Mouse (Mus musculus) urinary bladder, postnatal 25 days (tissue): ENCODE measurements at regions not wholly inside any gene's neighbourhood (a gene's known extent, or its start where the extent isn't known, plus 50 kb on each side); places are given as distances from the start of the nearest gene placed in this dataset.

ENCODE experiments used
- DNase-seq: peaks from one replicate; pipeline ENCODE4 v3.0.0; 2022; ENCODE audit warnings: low spot score

DNA sequence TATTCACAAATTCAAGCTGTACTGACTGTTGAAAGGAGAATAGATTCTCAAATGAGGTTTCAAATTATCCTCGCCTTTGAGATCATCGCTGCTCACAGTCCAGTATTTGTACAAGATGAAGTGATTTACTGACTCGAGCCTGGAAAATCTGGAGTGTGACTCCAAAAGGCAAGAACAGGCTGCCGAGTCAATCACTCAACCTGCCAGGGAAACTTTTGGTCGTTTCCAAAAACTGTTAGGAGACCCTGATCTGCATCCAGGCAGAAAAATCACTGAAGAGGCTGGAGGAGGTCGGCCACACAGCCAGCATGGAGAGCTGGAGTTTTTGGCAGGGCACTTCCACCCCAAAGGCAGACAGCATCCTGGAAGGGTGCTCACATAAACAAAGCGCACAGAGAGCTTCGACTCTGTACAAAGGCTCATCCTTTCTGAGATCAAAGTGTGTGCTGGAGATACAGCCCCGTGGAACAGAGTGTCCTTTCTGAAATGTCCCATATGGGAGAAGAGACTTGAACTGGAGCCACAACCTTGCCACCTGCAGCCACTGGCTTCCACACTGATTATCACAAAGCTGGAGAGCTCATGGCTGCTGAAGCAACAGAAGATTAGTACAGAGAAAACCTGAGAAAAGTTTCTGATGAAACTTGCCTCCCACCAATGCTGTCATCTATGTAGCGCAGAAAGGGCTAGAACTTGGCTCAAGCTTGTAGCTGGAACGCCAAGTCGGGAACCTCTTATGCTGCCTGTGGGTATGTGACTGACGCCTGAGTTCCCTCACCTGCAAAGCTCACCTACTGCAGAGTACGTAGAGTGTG, 355.5 kb upstream of the Npvf start:
- no peak for DNase-seq

DNA sequence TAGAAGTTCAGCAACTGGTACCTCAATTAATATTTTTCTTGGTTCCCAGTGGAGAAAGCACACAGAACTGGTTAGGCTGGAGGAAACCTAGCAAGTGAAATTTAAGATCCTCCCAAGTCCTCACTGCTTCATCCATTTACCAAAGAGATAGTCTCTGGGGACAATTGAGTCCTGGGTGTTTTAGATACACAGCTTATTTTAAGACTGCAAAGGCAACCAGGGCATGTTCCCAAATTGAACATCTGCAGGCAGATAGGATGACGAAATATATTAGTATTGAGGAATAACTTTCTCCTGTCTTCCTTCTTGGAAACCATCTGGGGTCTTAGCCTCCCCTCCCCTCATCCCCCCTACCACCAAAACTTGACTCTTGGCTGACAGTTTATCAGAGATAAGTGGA, 356.3 kb upstream of the Npvf start:
- DNase-seq, result no peak

DNA sequence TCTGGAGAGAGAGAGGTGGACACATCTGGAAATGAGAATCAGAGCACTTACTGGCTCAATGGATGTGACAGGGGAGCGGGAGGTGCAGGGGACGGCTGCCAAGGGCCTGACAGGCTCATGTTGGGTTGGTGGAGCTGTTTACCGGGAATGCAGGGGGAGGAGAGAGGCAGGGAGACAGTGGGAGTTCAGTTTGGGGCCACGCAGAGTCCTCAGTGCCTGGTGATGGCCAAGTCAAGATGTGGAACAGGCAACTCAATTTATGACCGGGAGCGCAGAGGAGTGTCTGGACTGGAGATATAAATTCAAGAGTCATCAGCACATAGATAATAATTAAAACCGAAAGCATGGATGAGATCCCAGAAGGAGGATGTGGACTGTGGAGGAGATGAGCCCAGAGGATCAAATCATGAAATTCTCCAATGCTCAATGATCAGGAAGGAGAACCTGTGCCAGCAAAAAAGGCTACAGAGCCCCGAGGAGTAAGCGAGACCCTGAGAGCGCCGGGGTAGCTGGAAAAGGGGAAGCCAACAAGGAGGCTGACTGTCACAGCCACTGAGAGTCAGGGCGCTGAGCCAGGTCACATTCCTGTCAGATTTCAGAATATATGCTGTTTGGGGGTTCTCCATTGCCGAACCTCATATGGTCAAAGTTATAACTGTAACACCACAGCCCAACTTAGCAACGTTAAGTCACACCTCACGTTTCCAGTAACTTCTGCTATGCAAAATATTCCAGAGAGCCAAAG, 358.0 kb upstream of the Npvf start:
- no peak for DNase-seq

DNA sequence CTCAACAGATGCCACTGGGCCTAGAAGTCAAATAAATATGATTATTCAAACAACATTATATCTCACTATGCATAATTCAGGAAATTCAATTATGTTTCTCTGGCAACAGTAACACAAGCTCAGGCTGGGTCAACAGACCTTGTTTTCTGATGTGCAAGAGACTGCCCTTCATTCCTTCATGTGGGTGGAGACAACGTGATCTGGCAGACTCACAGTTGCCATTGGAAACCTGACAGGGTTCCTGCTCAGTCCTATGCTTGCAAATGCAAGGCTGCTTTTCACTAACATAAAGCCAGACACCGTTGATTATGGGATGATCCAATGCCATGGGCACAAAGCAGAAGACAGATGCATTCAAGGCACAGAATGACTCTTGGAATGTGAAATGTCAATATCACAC, 361.5 kb upstream of the Npvf start:
- DNase-seq, result no peak

GRCm38 (mm10) chr6:51016441-51017070, 362.3 kb upstream of the Npvf start:
- DNase-seq, result no peak

DNA sequence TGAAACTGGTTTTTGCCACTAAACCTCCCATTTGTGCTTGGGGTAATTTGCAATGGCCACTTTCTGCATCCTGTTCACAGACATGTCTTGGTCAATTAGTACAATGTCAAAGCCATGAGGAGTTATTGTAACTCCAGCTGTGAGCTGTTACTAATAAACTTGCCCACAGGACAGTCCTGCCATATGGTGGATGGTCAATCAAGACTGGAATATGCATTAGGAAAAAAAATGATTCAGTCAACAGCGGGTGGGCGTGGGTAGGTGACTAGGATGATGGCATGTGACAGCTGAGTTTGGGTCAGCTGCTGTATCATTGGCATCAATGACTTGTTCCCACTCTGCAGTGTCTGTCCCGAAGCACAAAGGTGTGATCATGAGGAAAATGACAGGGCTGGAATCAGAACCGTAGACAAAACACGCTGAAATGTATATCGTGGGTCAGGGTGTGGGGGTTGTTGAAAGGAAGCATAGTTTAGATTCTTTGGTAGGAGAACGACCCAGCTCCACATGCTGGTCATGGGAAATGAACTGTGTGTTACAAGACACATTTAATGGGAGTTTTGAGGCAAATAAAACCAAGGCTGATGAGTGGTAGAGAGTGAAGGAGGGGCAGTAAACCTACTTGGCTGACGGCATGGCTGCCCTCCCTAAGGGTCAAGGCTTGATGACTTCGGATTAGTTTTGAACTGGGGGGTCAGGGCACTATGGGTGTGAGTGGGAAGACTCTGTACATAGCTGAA, 363.2 kb upstream of the Npvf start:
- no peak for DNase-seq

DNA sequence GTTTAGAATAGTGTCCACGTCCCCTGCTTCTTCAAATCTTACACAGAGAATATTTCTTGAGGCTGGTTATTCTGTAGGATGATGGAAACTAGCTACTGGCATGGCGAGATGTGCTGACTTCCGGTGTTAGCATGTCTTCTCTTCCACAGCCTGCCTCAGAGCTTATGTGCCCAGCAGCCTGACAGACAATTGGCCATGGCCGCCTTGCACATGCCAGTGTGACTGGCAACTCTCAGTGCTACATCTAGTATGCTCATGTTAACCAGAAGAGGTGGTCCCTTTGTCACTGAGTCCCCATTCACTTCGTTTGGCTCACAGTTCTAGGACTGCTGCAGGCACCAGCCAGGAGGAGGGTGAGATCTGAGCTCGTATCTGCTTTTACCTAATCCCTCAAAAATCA, 367.0 kb upstream of the Npvf start:
- no peak for DNase-seq

DNA sequence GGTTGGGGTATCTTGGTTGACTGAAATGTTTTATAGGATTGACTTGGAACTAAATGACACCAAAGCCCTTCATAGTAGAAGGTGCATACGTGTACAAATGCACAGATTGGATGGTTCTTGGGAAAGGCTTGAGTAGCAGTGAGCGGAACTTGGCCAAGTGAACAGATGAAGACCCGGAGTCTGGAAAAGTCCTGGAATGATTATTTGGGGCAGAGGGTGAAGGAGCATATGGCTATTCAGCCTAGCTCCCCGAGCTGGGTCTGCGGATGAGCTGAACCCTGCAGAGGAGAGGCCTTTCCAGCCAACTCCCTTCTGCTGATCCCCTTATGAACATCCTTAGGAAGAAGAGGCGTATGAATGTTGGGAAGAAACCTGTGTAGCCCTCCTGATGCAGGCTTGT, 369.1 kb upstream of the Npvf start:
- no peak for DNase-seq

- no peak for DNase-seq
These were observed 370.5 kb upstream of the Npvf start for GRCm38 (mm10) chr6:51024756-51025155.

DNA sequence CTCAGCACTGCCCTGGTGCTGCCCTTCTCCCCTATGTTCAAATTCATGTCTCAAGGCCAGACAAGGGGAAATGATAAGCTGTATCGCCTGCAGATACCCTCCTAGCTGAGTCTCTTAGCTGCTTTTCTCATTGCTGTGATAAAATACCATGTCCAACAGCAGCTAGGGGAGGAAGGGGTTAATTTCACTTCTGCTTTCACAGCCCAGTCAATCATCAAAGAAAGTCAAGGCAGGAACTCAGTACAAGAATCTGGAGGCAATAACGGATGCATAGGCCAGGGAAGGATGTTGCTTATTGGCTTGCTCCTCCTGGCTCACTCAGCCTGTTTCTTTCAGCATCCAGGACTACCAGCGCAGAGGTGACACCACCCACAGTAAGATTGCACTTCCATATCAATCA, 371.2 kb upstream of the Npvf start:
- no peak for DNase-seq

DNA sequence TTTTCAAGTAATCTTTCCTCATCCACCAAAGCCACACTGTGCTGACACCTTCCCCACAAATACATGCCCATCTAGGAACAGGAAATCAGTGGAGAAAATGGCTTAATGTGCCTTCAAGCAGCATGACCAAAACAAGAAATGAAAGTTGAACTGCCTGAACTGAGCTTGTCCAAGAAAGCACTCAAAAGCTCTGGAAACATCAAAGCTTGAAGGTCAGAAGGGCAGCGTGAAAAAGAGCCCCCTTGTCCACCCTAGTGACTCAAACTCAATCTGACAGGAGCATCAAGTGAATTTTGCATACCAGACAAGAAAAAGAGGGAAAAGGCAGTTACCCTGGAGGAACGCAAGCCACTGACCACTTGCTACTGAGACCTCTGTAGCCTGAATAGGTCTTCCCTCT, 373.1 kb upstream of the Npvf start:
- no peak for DNase-seq

- DNase-seq, result no peak
These were observed 375.3 kb upstream of the Npvf start for GRCm38 (mm10) chr6:51029516-51029915.

- DNase-seq, result no peak
These were observed 375.7 kb upstream of the Npvf start for GRCm38 (mm10) chr6:51029953-51030352.

DNA sequence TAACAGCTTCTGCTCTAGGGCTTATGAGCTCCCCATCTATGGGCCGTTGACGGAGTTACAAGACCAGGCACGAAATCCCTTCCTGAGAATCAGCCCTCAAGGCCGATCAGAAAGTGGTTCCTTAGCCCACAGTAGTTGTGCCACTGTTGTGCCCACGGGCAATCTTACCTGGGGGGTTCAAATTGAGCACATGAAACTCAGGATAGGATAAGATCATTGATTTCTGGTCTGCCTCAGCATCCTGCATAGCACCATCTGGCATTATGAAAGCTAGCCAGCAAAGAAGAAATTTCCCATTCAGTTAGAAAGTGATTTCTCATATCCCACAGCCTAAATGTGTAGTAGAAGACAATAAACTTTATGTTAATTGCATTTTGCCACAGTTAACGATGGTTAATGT, 379.6 kb upstream of the Npvf start:
- no peak for DNase-seq

DNA sequence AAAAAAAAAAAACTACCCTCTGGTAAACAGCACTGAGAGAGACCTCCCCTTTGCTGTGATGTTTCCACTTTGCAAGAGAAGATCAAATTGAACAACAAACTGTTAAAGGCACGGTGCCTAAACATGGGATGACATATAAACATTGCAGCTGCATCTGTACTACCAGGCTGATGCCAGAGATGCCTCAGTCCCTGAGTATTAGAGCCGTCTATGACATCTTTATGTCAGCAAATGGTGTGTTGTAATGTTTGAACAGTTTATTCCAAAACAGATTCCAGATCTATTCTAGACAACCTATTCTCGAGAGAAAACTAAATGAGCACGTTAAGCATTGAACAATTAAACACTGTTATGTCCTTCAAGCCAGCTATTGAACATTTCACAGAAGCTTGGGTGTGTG, 381.8 kb upstream of the Npvf start:
- DNase-seq, result no peak

- DNase-seq, result no peak
These were observed 382.3 kb upstream of the Npvf start for GRCm38 (mm10) chr6:51036553-51036952.

DNA sequence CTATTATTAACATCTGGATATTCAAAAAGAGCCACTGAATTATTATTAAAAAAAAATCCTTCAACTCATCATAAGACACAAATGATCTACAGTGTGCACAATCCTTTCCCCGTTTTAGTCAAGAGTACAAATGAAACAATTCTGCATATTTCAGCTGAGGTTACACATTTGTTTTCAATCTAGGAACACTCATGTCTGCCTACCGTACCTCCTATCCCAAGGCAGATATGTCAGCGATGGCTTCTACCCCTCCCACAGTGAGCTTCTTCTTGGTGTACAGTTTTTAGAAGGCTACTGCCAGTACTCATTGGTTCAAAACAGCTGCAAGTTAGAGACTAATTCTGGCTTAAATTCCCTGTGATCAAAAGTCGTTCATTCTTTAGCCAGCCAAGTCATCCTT, 382.7 kb upstream of the Npvf start:
- no peak for DNase-seq

GRCm38 (mm10) chr6:51039486-51040180, 385.4 kb upstream of the Npvf start:
- no peak for DNase-seq

GRCm38 (mm10) chr6:51043970-51044369, 388.5 kb upstream of the Nfe2l3 start:
- no peak for DNase-seq

GRCm38 (mm10) chr6:51044873-51045272, 387.6 kb upstream of the Nfe2l3 start:
- DNase-seq, result no peak

DNA sequence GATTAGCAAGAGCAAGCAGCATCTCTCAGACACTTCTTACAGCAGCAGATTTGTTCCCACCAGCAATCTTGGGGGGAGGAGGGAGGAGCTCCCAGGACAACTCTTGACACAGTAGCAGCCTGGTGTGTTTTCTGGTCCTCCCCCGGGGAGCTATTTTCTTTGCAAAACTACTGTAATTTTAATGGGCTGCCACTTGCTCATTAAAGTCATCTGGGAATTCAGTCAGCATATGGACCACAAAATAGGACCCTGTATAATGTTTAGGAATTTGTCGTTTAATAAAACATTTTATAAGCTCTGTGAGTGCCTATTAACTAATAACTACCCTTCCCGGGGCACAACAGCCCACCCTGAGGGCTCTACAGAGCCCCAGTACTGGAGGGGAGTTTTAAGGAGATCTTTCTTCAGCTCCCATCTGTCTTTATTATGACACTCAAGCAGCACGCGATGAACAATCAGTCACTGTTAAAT, 380.0 kb upstream of the Nfe2l3 start:
- DNase-seq, result no peak

DNA sequence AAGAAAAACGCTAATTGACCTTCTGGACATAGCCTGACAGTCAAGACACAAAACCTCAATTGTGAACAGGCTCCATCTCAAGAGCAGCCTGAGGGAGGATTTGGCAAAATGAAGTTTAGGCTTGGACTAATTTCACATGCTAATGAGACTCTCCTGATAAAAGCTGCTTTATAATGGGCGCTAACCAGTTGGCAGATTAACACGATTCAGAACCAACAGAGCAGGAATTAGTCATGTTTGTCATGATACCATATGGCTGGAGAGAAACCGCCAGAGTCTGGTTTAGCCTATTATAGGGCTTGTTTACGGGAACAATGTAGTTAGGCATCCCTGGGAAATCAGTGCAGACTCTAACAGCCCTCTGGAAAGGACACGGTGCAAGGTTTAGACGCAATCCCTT, 375.2 kb upstream of the Nfe2l3 start:
- no peak for DNase-seq
